Mouse (Mus musculus): ENCODE results near the gene Vgll4.

DNA sequence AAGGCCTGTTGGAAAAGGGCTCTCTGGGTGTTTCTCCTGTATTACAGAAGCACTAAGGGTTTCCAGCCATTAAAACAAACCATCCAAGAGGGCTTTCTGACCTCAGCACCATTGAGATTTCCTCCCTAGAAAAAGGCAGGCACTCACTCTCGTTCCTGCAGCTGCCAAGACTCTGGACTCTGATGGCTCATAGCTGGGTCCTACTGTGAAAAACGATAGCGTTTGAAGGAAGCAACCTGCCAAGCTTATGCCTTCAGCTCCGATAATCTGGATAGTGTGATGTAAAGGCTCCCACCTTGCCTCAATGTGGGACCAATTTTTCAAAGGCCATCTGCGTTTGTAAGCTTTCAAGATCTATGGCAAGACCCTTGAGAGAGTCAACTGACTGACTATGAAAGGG lies 24.3 kb upstream of the Vgll4 start:
- TF ChIP-seq CTCF (IDR thresholded peaks at IDR 0.05; ENCODE audit: low read depth, low read length) (no peak), TAL1 (conservative IDR thresholded peaks at IDR 0.05; ENCODE audit: low read depth, low read length) (no peak), GATA2 (IDR thresholded peaks at IDR 0.05; ENCODE audit: borderline replicate concordance, low read depth, low read length) (no peak), GATA1 (IDR thresholded peaks at IDR 0.05; ENCODE audit: borderline replicate concordance, low read length) (no peak)
